Mouse (Mus musculus) spleen, postnatal 10 days (tissue): ENCODE data around the gene Klf7.

ENCODE experiments used
- DNase-seq, 2 experiments: peaks; one replicate each; pipeline ENCODE4 v3.0.0; 2021 to 2022; ENCODE audit warnings: low spot score in 2 of 2

The Klf7 gene

GRCm38 (mm10) chr1:64061488-64061887 is 60.6 kb downstream of the Klf7 start:
- no peak for DNase-seq

DNA sequence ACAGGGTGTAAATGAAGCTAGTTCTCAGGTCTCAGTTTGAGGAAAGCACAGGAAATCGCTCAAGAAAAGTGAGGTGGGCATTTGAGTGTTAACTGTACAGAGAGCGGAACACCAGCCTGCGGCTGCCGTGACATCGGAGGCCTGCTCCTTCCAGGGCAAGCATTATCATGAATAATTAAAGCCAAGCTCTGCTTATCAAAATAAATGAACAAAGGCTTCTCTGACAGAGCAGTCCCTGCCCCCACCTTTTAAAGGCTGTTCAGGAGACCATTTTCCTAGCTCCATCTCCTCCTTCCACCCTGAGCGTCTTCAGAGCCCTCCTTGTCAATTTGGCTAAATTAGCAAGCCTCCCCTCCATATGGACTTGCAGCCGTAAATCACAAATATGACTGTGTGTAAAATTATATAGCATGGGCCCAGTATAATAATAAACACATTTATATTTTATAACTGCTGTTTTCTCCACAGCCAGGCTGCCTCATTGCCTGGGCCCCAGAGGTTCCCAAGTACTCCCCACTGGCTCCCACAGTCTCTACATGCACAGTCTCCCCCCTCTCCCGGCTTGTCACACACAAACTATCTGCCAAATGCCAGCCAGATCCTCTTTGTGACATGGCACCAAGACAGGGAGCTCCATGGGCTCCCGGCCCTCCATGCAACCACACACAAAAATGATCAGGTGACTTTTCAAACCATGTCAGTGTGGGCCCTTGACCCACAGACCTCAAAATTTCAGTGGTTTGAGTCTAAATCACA is 61.2 kb downstream of the Klf7 start:
- no peak for DNase-seq

GRCm38 (mm10) chr1:64060116-64060515 is 62.0 kb downstream of the Klf7 start:
- no peak for DNase-seq

- DNase-seq, result no peak
Observed at GRCm38 (mm10) chr1:64056541-64056940, 65.5 kb downstream of the Klf7 start.

- DNase-seq, result no peak
Observed at GRCm38 (mm10) chr1:64055978-64056377, 66.1 kb downstream of the Klf7 start.

DNA sequence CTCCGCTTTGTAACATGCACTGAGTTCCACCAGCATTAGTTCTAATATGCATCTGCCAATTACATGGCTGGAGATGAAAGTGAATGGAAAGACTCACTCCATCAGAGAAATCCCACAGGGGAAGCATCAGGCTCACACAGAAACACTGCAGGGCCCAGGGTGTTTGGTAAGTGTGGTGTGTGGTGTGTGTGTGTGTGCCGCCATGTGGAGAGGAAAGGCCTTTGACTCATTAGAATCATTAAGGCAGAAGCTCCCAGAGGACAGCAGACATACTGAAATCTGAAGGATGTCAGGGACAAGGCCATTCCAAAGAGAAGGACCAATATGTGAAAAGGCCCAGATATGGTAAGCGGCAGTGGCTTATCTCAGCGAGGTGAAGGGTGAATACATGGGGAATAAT is 66.9 kb downstream of the Klf7 start:
- no peak for DNase-seq

- DNase-seq, result no peak
Observed at GRCm38 (mm10) chr1:64052069-64052750, 69.9 kb downstream of the Klf7 start.

- DNase-seq, result no peak
Observed at GRCm38 (mm10) chr1:64048567-64048966, 73.5 kb downstream of the Klf7 start.

GRCm38 (mm10) chr1:64046802-64047156 is 75.3 kb downstream of the Klf7 start:
- DNase-seq, result no peak

DNA sequence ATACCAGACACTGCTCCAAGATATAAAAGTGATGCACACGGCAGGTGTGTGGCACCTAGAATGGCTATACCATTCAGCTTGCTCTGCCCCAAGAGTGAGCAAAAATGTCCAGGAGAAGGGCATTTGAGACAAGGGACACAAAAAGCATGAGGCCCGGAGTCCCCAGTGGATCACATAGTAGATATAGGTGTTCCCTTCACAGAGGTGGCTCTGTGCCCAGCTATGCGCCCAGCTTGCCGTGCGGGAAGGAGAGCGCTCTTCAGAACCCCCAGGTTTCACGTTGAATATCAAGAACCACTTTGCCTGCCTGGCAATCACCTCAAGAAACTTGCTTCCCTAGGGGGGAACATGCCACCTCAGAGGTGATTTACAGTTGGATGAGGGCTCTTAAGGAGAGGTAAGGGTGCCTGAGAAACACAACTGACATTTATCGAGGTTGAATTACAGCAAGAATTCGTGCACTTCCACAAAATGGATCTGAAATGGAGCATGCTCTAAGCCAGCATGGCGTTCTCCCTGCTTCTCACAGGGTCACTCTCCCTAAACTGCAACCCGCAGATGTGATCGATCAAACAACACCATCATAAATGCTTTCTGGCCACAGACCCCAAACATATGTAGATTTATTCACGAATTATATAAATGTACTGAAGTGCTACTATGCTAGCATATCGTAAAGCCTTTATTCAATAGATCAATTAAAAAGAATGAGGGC is 75.8 kb downstream of the Klf7 start:
- DNase-seq, result no peak

DNA sequence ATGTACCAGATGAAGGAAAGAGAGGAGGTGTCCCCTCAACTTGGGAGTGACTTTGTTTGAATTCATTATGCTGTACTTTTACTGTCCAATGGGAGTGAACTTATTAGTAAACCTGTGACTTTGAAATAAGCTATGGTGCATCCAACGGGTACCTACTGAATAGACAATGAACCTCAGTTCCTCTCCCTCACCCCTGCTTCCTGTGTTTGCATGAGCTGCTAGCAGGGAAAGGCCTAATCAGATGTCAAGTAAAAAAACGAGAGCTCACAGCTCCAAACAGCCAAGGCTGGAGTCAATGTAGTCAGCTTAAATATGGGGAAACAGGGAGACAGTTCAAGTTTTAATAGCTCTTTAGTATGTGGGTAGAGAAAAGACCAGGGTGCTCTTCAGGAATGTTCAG is 77.5 kb downstream of the Klf7 start:
- no peak for DNase-seq

- no peak for DNase-seq
Observed at GRCm38 (mm10) chr1:64040831-64041383, 81.2 kb downstream of the Klf7 start.

DNA sequence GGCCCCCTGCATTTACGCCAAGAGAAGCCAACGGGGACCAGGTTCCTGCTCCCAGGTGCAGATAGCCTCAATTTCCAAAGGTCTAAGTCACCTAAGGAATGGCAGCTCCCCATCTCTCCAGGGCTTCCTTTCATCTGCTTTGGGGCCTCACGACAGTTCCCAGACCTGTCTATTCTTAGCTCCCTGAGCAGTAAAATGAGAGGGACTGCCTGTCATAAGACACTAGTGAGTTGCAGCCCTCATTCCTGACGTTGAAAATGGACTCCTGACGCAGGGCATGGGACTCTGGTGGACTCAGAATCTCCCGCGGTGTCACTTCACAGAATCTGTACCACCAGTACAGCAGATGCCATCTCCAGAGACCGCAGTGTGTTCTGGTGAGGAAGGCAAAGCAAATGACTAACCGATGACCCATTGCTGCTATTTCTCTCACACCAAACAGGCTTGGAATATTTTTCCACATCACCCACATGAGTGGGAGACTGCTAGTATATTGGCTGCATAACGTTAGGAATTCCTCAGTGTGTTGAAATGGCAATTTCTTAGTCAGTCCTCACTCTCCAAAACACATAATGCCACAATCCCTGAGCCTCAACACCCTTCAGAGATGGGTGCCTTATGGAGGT is 81.9 kb downstream of the Klf7 start:
- no peak for DNase-seq

- no peak for DNase-seq
Observed at GRCm38 (mm10) chr1:64038343-64038742, 83.7 kb downstream of the Klf7 start.

DNA sequence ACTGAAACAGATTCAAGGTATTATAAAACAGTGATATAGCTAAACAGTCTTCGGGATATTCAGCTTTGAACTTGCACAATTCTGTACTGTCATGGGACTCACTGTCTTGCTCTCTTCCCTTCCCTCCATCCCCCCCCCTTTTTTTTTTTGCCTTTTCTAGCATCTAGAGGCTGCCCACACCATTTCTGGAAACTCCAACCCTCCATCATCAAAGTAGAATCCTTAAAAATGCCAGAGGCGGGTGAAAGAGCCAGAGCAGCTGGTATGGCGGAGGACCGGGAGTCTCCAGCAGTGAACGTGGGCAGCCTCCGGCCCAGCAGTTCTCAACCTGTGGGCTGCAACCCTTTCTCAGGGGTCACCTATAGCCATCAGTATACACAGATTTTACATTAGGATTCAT is 84.3 kb downstream of the Klf7 start:
- DNase-seq, result no peak

- DNase-seq, result no peak
Observed at GRCm38 (mm10) chr1:64036881-64037452, 85.1 kb downstream of the Klf7 start.

DNA sequence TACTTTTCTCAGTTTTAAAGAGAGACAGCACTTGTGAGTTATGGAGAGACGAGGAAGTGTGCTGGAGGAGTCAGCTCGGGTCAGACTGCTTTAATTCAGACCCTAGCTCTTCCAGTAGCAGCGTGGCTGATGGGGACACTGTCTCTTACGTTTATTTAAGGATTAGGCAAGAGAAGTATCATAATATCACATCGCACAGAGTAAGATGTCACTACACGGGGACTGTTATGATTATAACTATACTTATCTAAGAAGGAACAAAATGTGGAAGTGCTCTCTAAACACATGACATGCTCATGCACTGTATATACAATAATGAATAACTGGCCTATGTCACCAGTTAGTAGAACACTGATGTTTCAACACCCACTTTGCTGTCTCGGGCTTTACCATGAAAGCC is 86.3 kb downstream of the Klf7 start:
- DNase-seq, result no peak

DNA sequence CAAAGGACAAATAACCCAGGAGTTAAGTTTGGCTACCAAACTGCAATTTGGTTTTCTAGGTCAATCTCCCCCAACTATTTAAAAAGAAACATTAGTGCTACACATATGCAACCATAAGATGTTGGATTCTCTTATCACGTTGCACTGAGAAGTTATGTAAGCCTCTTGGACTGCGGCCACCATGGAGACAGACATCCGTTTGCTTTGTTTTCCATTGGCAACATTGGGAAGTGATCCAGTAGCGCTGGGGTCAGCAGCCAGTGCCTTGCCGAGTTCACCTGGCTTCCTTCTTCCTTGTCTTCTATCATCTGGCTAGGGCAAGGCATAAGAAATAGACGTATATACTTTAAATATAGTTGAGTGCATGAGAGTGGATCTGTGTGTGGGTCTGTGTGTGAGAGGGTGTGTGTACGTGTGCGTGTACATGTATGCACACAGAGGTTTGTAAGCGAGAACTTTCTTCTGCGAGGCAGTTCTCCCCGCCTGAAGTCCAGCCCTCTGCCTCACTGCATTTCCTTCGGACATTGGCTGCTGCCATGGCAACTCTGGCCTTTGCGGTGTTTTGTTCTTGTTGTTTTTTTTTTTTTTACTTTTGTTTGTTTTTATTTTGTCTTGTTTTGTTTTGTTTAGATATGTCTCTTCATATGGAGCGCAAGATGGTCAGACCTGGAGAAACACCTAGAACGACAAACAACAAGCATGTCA is 86.8 kb downstream of the Klf7 start:
- no peak for DNase-seq

DNA sequence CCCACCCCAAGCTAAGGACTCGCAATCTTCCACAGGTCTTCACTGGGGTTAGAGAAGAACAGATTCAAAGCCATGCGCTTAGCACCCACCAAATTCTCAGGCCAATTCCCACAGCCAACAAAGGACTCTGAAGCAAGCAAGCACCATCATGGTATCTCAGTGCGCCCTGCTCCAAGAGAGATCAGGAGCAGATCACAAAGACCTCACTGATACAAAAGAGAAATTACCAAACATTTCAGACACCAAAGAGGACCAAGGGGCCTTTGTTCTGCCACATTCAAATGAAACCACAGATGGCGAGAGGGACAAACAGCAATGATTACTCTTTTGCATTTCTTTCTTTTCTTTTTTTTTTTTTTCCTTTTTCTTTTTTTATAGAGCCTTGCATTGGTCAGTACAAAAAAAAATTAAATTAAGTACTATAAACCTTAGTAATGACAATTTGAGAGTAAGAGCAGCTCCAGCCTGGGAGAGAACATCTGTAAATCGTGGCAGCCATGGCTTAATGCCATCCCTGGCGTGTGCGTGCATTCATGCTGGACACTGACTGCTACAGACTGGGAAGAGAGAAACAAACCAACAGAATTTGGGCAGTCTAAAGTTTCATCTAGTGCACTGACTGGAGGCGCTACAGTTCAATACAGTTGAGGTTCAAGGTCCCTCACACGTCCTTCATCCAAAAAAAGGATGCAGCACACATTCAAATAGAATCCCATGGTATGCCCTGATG is 89.4 kb downstream of the Klf7 start:
- no peak for DNase-seq

DNA sequence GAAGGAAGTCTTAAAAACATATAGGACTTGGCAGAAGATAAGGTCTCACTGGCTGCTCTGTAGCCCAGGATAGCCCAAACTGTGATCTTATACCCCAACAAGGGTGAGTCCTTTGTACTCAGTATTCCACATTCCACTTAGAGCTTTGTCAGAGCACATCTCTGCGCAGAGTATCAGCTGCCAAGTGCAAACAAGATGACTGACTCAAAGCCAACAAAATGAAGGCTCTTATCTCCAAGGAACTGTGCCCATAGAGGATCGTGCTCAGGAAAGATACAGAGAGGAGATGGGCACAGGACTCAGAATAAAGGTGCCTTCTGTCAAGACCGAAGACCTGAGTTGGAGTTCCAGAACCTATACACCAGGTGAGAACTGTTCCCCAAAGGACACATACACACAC is 100.1 kb downstream of the Klf7 start:
- no peak for DNase-seq
